Mouse (Mus musculus) left cerebral cortex, adult 8-10 months (tissue): ENCODE measurements around the gene Spock2. TPM values are rescaled to one million over a fixed set of nuclear protein-coding genes. Genes with fewer than 3 reads are reported as not detected.
A peak's percentile ranks its signal among the peaks of the same experiment; 100 is the strongest.
"Not testable (repeated sequence)": the region's sequence is repeated elsewhere in the genome, so short reads cannot be mapped to it uniquely, and the experiment has no call there.

Source experiments
- DNase-seq, 2 experiments: peaks; one replicate each; pipeline ENCODE4 v3.0.0; 2022; ENCODE audit warnings: low spot score in 2 of 2
- total RNA-seq, 4 experiments: library from RNA; stranded (reverse); gene quantifications; 2 replicates each; pipeline ENCODE4 v1.2.4; 2022

Gene Spock2
- total RNA-seq, 4 experiments from 2014 or later, result 540 to 596 (median 571) TPM

GRCm38 (mm10) chr10:60108321-60109111 lies 2.5 kb downstream of the Spock2 start:
- no peak for DNase-seq

- DNase-seq, result no peak
Measured at GRCm38 (mm10) chr10:60109336-60109735, 3.3 kb downstream of the Spock2 start.

DNA sequence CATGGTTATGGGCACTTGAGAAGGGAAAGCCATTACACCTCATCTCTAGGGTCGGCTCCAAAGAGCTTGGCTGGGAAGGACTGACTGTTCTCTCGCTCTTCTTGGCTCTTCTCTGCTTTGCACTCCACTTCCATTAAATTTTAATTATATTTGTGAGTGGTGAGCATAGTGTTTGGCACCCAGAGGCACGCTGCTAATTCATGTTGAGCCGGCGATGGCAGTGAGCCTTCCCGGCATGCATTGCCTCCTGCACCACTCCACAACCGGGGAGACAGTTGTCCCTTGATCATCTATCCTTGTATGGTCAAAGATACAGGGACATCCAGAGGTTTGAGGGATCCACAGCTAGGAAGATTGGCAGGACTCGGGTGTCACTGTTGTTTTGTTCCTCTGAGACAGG lies 4.0 kb downstream of the Spock2 start:
- DNase-seq, result no peak

DNA sequence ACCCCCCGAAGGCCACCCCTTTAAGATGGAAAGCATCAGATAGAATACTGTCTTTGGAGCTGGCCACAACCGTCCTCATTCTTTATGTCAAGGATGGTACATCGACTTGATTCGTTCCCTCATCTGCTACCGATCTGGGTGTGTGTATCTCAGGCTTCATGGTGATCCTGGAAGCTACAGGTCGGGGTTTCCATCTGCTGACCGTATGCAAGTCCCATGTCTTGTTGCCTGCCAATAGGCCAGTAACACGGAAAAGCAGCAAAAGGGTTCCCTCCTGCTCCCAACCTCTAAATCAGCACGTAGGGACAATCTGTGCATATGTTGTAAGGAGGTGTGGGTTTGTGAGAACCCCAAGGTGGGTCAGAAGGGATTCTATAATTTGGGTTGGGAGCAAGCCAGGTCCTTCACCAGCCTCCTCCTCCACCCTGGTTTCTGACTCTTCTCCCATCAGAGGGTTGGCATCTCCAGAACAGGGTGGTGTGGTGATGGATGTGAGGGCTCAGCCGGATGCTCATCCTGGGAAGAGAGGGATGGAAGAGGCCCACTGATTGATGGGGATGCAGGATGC lies 5.0 kb downstream of the Spock2 start:
- DNase-seq, result no peak

DNA sequence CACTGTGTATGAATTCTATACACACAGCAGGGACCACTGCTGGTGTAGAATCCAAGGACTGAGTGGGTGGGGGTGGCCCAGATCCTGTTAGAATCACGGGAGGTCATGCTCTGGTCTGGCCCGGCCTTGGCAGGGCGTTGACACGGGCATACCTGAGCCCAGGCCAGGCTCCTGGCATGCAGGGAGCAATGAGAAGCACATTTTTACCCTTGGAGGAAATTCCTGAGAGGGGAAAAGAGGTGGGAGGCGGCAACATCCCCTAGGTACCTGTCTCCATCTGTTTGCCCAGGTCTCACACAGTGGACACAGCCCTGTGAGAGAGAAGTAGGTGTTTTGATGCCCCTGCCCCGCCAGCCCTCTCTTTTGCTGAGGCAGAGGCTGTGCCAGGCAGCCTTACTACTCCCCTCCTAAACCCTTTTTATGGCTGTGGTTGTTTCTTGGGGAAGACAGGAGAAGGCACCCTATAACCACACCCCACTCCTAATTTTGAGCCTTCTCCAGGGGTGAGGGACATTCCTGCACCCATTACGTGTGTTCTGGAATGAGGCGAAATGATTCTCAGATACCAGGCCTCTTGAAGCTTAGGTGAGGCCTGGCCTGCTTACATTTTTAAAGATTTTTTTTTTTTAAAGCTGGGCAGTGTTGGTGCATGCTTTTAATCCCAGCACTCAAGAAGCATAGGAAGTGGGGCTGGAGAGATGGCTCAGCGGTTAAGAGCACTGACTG lies 8.1 kb downstream of the Spock2 start:
- no peak for DNase-seq

DNA sequence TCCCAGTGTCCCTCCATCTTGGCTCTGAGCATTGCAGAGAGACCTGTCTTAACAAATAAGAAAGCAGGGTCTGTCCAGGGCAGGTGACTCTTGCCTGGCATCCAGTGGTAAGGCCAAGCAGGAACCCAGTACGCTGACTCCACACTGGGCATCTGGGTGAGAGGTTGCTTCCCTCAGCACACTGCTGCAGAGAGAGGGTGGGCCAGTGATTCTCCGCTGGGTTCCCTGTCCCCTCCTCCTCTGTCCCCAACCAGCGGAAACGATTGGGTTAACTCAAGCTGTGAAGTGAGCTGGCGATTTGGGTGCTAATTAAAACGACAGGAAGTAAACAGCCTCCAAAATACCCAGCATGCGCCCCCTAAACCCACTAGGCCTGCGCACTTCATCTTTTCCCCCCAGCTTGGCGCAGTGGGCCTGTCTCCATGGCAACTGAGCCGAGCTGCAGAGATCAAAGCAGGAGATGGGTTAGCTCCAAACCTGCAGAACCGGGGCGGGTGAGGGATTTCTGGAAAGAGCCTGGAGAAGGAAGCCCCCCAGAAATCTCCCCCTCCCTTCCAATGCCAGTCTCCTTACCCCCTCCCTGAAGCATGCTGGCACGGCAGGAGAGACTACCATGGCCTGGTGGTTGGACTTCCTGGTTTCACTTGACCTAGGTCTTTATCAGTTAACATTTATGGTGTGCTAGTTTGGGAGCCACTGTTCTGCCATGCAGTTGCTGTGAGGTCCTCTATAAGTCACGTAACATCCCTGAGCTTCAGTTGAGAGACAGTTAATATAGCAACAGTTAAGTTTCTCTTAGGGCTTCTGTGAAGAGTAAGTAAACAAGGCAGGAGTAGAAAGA lies 9.5 kb downstream of the Spock2 start:
- peak in 1 of 2 experiments; percentile 81 for DNase-seq

DNA sequence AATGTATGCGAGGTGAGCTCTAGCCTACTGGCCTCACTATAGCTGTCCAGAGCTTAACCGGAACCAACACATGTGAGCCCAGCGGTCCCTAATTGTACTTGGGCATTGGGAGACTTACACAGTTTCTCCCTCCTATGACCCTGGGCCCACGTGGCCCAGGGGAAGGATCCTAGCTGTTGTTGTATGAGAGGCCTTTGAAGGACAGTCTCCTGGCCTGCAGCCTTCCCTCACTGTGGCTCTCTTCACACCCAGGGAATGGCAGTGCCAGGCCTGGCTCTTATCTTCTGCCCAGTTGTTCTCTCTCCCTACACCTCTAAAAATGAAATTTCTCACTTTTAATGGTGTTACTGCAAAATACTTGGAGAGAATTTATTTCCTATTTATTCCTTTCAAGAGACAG lies 11.0 kb downstream of the Spock2 start:
- DNase-seq, result no peak

DNA sequence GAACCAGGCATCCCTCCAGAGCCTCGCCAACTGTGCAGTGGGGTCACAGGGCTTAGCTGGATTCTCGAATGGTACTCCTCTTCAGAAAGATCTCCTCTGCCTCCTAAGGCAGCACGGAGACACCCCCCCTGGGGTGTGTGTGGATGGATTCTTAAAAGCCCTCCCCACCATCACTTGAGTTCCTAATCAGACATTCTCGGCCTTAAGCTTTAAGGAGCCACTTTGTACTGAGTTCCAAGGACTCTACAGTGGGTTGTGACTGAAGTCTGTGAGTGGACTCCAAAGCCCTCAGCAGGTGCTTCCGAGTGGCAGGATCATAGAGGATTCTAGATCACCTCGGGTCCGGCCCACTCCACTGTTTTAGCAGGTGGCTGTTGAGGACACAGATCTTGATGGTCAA lies 12.4 kb downstream of the Spock2 start:
- no peak for DNase-seq

- peak in 1 of 2 experiments; percentile 80 for DNase-seq
Measured at GRCm38 (mm10) chr10:60120630-60121029, 14.6 kb downstream of the Spock2 start.

DNA sequence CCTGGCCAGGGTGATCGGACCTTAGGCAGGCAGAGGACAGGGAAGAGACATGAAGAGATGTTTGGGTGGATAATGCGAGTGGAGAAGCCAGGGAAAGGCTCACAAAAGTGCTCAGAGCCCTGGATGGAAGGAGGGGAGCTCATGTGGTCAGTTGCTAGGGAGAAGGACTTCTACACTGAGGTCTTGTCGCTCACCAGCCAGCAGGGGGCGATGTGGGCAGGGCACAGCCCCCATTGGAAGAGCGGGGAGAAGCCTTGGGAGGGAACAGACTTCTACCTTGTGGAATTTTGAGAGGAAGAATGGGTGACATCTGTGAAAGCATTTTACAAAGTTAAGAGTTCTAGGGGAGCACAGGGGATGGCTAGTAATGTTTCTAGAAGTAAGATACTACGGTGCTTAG lies 18.1 kb downstream of the Spock2 start:
- no peak for DNase-seq

DNA sequence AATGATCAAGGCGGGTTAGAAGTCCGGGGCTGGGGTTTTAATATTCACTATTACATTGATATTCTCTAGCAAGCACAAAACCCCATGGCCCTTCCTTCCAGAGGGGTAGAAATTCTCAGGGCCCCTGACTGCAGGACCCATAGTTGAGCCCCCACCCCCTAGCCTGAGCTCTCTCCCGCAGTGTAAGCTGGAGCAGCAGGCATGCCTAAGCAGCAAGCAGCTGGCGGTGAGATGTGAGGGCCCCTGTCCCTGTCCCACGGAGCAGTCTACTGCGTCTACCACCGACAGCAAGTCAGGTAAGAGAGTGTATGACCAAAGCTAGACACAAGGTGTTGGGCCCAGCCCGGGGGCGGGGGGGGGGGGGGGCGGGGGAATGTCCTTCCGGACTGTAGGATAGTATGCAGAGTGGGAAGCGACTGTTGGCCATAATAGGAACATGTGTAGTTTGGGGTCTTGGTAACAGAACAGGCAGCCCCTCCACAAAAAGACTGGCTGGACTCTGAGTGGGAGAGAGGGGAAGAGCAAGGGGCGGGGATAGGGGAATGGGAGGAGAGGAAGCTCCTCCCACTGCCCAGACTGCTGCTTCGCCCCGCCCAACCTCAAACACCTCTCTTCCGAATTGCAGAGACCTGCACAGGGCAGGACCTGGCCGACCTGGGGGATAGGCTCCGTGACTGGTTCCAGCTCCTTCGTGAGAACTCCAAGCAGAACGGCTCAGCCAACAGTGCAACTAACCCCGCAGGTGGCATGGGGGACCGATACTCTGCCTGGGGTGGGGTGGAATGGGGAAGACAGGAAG lies 19.7 kb downstream of the Spock2 start:
- DNase-seq, result no peak

DNA sequence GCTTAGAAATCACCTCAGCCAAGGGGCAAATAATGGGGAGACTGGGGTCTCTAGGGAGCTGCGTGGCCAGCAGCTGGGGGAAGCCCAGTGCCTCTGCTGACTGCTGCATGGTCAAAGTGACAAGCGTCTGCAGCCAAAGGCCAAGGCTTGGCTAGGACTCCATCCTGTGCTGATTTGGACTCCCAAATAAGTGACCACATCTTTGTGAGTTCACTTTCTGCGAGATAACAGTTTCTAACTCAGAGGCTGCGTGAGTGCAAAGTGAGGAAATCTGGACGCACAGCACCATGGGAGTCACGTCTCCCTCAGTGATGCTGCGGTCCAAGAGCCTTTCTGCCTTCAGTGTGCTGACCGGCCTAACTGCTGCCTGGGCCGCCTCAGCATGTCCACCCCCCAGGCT lies 22.3 kb downstream of the Spock2 start:
- no peak for DNase-seq

DNA sequence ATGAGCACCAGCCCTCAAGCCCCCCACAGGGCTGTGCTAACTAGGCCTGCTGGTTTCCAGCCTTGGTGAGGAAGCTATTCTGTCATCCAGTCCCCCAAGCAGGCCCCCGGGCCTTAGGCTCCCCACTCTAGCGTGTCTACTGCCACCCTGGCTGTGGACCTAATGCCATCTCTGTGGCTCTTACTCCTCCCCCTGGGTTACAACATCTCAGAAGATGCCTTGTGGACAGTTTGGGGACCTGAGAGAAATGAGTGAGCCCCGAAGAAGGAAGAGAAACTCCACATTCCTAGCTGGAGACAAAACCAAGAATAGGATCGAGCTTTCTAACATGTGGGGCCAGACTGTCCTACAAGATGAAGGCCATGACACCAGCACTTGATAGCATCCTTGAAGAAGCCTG lies 24.5 kb downstream of the Spock2 start:
- DNase-seq, result no peak

DNA sequence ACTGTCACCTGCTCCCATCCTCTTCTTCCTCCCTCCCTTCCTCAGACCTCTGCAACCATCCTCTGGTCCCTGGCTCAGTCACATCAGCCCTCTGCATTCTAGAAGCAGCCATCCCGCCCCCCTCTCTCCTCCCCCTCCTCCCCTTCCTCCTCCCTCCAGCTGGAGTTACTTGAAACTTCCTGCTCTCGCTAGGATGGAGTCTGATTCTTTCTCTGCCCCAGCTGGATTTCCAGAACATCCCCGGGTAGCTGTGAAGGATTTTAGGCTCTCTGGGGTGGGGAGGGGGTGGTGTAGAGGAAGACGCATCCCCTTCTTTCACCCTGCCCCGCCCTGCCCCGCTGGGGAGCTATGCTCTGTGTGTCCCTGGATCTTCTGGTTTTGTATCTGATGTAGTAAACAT lies 27.5 kb downstream of the Spock2 start:
- DNase-seq, result no peak

- DNase-seq, result no peak
Measured at GRCm38 (mm10) chr10:60134201-60134600, 28.2 kb downstream of the Spock2 start.

- DNase-seq, result not testable (repeated sequence)
Measured at GRCm38 (mm10) chr10:60136010-60136409, 30.0 kb downstream of the Spock2 start.

DNA sequence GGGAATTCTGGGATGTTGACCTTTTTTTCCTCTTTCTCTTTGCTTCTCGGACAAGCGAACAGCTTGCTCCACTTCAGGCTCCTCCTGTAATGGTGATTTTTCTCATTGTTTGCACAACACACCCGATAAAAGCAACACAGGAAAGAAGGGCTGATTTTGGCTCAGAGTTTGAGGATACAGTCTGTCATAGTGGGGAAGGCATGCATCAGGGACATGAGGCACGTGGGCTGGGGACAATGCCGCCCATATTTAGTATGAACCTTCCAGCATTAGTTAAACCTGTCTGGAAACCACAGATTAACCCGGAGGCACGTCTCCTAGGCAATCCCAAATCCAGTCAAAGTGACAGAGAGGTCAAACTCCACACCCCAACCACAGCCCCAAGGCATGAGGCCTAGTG lies 30.9 kb downstream of the Spock2 start:
- DNase-seq, result no peak

DNA sequence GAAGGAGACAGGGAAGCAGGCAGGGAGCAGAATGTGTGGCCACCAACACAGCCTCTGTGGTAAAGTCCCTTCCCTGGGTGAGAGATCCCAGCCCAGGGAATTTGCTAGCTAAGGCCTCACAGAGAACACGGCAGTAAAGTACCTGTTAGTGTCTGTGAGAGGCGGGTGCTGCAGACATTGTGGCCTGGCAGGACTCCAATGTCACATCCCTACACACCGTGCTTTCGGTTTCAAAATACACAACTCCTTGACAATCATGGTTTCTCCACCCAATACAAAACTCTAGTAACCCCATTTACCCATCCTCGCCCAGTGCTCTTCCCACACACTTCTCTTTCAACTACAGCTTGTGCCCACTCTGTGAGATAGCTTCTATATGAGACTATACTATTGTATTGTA lies 32.7 kb downstream of the Spock2 start:
- no peak for DNase-seq

- no peak for DNase-seq
Measured at GRCm38 (mm10) chr10:60140751-60141150, 34.7 kb downstream of the Spock2 start.

GRCm38 (mm10) chr10:60141656-60142160 lies 35.7 kb downstream of the Spock2 start:
- DNase-seq, result no peak
